Mouse (Mus musculus): ENCODE results near the gene Det1. TPM values are rescaled to one million over a fixed set of nuclear protein-coding genes. Genes with fewer than 3 reads are reported as not detected.

Gene Det1
- total RNA-seq, 1 experiment from 2014 or later: 18.8 TPM

DNA sequence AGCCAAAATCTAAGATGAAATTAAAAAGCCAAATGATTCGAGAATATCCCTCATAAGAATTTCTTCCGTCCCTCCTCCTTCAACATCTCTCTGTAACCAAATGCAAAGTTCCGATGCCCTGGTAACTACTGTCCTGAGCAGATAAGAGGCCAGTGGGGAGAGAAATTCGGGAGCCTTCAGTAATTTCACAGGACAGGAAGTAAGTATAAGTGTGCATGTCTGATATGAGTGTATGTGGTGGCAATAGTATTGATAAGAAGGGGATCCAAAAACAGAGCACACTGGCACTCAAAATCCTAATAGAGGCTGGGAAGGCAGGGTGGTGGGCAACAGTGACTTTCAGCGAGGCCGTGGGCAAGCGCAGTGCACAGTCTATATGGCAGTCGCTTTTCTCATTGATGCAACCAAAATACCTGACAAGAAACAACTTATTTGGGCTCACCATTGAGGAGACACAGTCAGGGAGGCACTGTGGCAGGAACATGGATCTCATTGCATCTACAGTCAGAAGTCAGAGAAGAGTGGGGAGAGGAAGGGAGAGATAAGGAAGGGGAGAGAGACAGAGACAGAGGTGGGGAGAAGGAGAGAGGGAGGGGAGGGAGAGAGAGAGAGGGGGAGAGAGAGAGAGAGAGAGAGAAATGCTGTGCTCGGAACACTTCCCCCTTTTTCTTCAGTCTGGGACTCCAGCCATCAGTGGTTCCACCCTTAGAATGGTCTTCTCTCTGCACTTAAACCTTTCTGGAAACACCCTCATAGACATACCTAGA is 47.1 kb downstream of the Det1 start:
- peak; percentile 8 to 54; a peak in 2 of 4 replicates for ATAC-seq (replicated peaks in 1 of 2; ENCODE audit: insufficient read depth in 1 of 2, low FRiP score in 2 of 2, low TSS enrichment in 1 of 2, low read depth in 1 of 2, poor library complexity in 2 of 2, severe bottlenecking in 2 of 2)

DNA sequence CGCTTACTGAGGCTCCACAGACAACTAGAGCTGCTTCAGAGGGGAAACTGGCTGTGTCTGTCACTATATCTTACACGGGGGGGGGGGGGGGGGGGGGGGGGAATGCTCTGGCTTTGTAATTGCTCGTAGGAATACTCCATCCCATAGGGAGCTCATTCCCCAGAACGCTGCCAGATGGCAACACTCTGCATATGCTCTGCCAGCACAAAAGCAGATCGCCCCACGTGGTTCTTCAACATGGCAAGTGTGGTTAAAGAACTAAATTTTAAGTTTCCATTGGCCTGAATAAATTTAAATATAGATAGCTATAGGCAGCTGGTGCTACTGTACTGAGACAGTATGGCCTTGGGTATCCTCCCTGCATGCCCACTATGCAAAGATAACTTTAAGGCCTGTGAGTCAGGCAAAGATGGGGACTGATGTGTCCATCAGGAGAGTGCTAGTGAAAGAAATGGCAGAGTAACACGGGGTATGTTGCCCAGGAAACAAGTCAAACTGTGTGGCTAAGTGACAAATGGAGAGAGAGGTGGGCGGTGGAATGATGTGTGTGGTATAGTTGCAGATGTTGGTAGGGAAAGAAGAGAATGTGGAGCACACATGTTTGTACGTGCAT is 49.1 kb downstream of the Det1 start:
- no peak for ATAC-seq (replicated peaks in 1 of 2; ENCODE audit: insufficient read depth in 1 of 2, low FRiP score in 2 of 2, low TSS enrichment in 1 of 2, low read depth in 1 of 2, poor library complexity in 2 of 2, severe bottlenecking in 2 of 2)

DNA sequence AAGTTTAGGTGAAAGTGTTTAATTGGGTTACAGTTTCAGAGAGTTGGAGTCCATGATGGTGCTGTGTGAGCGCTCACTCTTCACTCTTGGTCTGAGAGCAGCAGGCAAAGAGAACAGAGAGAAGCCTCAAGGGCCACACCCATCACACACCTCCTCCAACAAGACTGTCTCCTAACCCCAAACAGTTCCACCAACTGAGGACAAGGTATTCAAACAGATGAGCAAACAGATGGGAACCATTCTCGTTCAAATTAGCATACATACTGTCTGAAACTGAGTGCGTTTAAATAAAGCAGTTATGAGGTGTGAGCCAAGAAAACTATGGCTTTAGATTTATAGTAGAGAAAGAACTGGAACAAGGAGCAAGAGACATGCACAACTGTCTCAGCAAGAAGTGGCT is 50.4 kb downstream of the Det1 start:
- ATAC-seq (replicated peaks in 1 of 2; ENCODE audit: insufficient read depth in 1 of 2, low FRiP score in 2 of 2, low TSS enrichment in 1 of 2, low read depth in 1 of 2, poor library complexity in 2 of 2, severe bottlenecking in 2 of 2): no peak

DNA sequence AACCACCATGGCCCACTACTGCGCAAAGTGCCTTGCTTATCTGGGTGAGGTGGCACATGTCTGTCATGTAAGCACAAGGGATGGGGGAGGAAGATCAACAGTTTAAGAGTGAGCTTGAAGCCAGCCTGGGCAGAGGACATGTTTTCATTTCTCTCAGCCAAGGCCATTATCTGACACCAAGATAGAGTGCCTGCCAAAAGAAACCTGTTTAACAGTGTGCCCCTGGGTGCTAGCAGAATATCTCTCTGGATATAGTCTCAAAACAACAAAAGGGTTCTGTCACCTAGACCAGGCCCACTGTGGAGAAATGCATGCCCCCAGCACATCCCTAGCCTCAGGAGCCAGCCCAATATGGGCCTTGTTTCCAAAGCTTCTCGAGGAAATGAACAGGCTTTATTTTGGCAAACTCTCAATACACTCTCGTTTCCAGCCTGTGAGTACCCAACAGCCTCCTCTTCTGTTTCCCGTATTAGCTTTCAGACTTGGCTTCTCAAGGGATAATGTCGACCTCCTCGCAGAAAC is 52.4 kb downstream of the Det1 start:
- ATAC-seq (replicated peaks in 1 of 2; ENCODE audit: insufficient read depth in 1 of 2, low FRiP score in 2 of 2, low TSS enrichment in 1 of 2, low read depth in 1 of 2, poor library complexity in 2 of 2, severe bottlenecking in 2 of 2): no peak

- peak; percentile 28 to 49 for ATAC-seq (replicated peaks in 1 of 2; ENCODE audit: insufficient read depth in 1 of 2, low FRiP score in 2 of 2, low TSS enrichment in 1 of 2, low read depth in 1 of 2, poor library complexity in 2 of 2, severe bottlenecking in 2 of 2)
Observed at GRCm38 (mm10) chr7:78793895-78794570, 53.0 kb downstream of the Det1 start.

DNA sequence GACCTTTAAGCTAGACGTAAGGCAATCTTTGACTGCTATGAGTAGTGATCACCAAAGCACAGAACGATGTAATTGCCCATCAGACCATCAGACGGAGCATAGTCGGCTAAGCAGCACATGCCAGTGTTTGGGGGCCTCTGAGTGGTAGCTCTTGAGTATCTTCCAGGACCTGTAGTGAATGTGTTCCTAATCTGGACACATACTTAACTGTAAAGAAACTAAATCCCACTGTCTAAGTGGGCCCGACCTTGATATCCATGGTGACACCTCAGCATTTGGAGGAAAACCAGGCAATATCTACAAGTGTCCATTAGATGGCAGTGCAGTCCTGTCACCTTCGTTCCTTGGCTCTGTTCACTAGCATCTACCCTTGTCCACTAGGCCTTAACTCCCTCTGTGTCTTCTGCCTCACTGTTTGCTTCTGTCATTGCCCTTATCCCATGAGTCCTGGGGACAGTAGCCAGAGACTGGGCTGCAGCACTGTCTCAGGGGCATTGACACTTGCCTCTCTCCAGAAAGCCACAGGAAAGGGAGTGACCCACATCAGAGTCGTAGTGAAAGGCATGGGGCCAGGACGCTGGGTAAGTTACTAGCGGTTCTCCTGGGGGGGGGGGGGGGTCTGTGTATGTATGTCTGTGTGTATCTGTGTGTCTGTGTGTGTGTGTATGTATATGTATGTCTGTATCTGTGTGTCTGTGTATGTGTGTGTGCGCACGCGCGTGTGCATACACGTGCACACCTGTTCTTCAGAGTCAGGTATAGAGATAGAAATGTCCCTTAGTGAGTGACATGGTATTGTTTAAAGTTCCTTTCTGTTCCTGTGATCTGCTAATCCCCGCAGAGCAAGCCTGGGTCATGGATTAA is 55.5 kb downstream of the Det1 start:
- peak; percentile 82 to 87 for ATAC-seq (replicated peaks in 1 of 2; ENCODE audit: insufficient read depth in 1 of 2, low FRiP score in 2 of 2, low TSS enrichment in 1 of 2, low read depth in 1 of 2, poor library complexity in 2 of 2, severe bottlenecking in 2 of 2)

DNA sequence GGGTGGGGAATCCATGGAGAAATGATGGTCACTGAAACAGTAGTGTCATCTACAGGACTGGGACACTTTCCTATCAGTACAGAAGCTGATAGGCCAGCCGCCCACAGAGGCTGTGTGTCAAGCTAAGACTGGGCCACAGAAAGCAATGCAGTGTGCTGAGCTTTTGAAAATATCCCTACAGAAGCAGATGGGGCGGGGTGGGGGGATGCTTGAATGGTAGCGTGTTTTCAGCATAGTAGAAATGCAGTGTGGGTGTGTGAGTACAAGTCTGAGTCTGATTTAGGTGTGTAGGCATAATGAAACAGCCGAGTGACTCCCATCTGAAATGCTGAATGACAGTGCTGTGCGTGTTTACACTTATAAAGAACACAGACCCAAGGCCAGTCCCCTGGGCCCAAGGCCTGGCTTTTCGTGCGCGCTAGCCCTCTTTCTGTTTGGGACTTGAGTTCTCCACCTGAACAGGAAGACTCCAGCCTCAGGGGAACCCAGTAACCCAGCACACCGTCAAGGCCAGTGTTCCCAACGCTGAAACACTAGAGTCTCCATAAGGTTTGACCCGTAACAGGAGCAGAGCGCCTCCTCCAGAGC is 59.2 kb downstream of the Det1 start:
- no peak for ATAC-seq (replicated peaks in 1 of 2; ENCODE audit: insufficient read depth in 1 of 2, low FRiP score in 2 of 2, low TSS enrichment in 1 of 2, low read depth in 1 of 2, poor library complexity in 2 of 2, severe bottlenecking in 2 of 2)

DNA sequence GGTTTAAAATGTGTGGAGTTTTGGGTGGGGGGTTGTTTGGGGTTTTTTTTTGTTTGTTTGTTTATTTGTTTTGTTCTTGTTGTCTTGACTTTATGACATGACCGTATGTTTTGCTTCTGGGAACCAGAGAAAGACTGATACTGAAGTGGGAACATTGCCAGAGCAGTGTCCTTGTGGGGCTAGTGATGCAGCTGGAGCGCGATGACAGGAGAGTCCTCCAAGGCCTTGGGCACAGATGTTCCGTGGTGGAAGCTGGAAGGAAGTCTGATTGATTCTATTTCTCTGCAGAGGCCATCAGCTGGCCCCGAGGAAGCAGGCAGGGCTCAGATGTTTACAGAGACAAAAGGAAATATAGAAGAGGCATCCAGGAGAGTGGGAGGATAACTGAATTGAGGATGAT is 61.2 kb downstream of the Det1 start:
- ATAC-seq (replicated peaks in 1 of 2; ENCODE audit: insufficient read depth in 1 of 2, low FRiP score in 2 of 2, low TSS enrichment in 1 of 2, low read depth in 1 of 2, poor library complexity in 2 of 2, severe bottlenecking in 2 of 2): no peak

DNA sequence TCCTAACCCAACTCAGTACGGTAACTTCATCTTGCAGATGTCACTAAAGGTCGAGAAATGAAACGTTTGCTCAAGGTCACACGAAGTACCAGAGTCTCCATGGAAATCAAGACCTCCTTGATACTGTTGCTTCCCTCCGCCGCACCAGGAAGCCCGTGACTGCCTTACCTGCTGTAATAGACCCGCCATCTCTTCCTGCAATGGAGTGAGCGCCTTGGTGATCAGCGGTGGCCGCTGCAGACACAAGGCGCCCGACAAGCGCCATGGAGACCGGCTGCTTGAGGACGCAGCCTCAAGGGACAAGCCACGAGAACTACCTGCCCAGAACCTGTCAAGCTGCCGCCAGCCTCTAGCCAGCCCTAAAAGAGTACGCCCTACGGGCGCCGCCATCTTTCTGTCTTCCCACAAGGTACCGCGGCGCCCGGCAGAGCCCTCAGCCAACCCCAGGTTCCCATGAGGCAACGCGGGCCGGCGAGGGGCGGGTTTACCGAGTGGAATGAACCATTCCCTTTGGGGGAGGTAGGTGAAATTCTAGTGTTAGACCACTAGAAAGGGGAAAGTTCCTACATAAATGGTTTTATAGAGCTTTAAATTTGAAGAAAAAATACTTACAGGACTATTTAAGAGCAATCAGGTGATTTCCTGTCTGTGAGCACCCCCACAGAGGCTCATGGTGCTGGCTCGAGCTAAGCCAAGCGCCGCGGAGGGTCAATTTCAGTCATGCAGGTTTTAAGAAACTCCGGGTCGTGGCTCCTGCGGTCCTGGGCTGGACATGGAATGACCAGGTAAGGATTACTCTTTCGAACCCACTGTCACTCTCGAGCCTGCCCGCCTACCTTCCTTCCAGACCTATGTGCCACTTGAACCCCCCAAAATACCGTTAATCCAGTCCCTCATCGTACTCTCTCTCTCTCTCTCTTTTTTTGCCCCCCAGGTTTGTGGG is 64.2 kb downstream of the Det1 start, which contains the start of the genes Mrps11 and Mrpl46:
TSS of gene Mrps11 (plus strand) at position 481 of the 943 bp plus-strand sequence.
TSS of gene Mrpl46 (minus strand) at position 893 of the 943 bp plus-strand sequence.
- ATAC-seq (replicated peaks in 1 of 2; ENCODE audit: insufficient read depth in 1 of 2, low FRiP score in 2 of 2, low TSS enrichment in 1 of 2, low read depth in 1 of 2, poor library complexity in 2 of 2, severe bottlenecking in 2 of 2): peak; percentile 99

GRCm38 (mm10) chr7:78778741-78779140 is 68.3 kb downstream of the Det1 start:
- no peak for ATAC-seq (replicated peaks in 1 of 2; ENCODE audit: insufficient read depth in 1 of 2, low FRiP score in 2 of 2, low TSS enrichment in 1 of 2, low read depth in 1 of 2, poor library complexity in 2 of 2, severe bottlenecking in 2 of 2)

Other genes with a start within 250 kb of the Det1 start
- gene Ntrk3, start 109.3 kb downstream of the Det1 start, total RNA-seq (2017): not detected in 2 replicates
- 25.7 and 47.2 TPM in 2 replicates for gene Mrps11, start 64.1 kb downstream of the Det1 start, total RNA-seq (2017)
- 42.5 and 53.4 TPM in 2 replicates for gene Mrpl46, start 63.7 kb downstream of the Det1 start, total RNA-seq (2017)
- gene Aen, start 48.6 kb upstream of the Det1 start, total RNA-seq (2017): 29.8 and 33.3 TPM in 2 replicates
- gene Isg20, start 66.2 kb upstream of the Det1 start, total RNA-seq (2017): 10.6 and 28.4 TPM in 2 replicates
- gene Acan, start 206.2 kb upstream of the Det1 start, total RNA-seq (2017): not detected in 2 replicates